Mouse (Mus musculus): ENCODE results near the gene Cd200. TPM values are rescaled to one million over a fixed set of nuclear protein-coding genes. Genes with fewer than 3 reads are reported as not detected.
"Not testable (repeated sequence)": the region's sequence is repeated elsewhere in the genome, so short reads cannot be mapped to it uniquely, and the experiment has no call there.

Gene Cd200
- total RNA-seq (2021) = 100 to 1,000 TPM; 104 to 109 TPM
- long read RNA-seq, experiment 1, transcript Cd200-202 (6 exons, 2,347 nt) = major isoform, 112 of 147 reads
- long read RNA-seq, experiment 1, partial matches to known transcripts = 23 of 147 reads
- long read RNA-seq, experiment 1, other reads (novel, unspliced or antisense) = 11 of 147 reads
- long read RNA-seq, experiment 2, transcript Cd200-202 (6 exons, 2,347 nt) = major isoform, 84 of 108 reads
- long read RNA-seq, experiment 2, partial matches to known transcripts = 16 of 108 reads
- long read RNA-seq, experiment 2, other reads (novel, unspliced or antisense) = 8 of 108 reads

DNA sequence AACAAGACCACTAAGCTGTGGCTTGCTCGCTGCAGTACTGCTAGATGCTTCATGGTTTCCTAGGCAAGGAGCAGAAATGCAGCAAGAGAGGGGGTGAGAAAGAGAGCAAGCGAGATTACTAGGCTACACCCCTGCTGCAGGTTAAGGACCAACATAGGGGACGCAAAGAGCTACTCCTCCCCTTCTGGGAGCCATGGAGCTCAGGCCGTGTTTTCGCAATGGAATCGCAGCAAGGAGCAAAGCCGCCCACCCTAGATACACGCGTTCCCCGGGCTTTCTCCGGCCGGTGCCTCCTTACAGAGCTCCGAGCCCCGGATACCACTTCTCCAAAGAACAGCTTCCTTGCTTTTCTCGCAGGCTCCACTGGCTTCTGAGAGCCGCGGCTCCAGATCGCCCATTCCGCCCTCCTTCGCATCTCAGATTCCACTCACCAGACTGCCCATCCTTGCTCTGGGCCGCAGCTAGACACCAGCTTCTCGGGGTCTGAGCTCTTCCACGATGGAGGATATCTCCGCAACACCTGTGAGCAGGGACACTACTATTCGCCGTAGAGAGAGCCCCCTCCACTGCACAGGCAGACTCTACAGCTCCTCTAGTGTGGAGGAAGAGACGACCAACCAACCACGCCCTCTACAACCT, at the start of gene Cd200:
Gene Cd200, minus strand, starts transcription at position 629 of the 639 bp plus-strand sequence.
- DNase-seq (ENCODE audit: low spot score in 2 of 2) = peak; percentile 58 to 62

DNA sequence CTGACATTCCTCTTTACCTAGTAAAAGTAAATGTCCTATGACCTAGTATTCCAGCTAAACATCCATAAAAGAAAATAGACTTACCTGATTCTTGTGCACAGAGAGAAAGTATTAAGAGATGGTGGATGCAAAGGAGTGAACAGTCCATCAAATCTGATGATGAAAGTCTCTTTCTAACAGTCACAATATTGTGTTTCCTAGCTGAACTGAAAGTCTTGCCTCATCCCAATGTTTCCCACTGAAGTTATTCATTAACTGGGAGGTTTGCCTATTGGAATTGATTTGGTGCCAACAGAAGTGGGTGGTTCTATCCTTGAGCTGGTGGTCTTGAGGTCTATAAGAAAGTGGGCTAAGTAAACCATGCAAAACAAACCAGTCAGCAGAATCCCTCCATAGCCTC, 45.9 kb upstream of the Cd200 start:
- no peak for DNase-seq (ENCODE audit: low spot score in 2 of 2)

DNA sequence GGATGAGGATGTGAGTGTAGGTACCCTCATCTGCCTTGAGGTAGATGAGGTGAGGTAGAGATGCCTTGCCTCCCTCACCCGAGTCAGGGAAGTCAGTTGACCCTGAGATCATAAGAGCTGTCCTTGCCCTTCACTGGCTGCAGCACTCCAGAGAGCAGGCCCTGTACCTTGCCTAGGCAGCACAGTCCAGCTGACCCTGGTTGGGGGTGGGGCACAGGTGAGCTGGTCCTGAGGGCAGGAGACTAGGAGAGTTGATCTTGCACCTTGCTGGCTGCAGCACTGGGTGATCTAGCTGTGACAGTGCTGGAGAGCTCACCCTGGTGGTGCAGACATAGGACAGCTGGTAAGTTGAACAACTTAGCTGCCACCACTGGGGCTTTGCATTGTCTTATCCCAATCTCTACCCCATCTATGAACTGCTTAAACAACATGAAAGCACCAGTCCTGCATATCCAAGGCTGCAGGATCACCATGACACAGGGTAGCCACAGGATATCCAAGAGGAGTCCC, 28.4 kb upstream of the Cd200 start:
- no peak for DNase-seq (ENCODE audit: low spot score in 2 of 2)

DNA sequence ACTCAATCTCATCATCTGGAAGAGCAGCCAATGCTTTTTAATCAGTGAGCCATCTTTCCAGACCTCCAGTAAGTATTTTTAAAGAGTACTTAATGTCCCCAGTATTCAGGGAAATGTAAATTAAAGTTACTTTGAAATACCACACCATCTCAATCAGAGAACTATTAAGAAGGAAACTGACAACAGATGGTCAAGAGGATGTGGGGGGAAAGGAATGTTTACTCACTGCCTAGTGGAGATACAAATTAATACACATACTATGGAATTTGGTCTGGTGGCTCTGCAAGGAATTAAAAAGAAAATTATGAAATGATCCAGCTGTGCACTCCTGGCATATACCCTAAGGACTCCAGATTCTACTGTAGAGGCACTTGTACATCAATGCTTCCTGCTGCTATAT, 26.7 kb upstream of the Cd200 start:
- DNase-seq (ENCODE audit: low spot score in 2 of 2) = no peak

DNA sequence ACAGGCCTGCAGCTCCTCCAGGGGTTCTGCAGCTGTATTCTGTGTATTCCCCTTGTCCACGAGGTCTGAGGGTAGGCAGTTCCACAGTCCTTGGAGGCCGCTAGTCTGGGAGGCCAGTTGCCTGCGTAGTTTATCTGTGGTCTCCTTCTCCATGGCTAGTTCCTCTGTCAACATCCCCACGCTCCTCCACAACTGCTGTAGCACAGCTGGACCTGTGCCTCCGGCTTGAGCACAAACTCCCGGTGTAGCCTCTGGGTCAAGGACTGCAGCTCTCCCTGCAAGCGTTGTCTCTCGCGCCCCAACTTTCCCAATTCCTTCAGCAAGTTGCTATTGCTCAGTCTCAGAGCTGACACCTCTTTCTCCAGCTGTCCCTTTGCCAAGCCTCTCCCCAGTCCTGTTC, 18.8 kb upstream of the Cd200 start:
- DNase-seq (ENCODE audit: low spot score in 2 of 2) = no peak

DNA sequence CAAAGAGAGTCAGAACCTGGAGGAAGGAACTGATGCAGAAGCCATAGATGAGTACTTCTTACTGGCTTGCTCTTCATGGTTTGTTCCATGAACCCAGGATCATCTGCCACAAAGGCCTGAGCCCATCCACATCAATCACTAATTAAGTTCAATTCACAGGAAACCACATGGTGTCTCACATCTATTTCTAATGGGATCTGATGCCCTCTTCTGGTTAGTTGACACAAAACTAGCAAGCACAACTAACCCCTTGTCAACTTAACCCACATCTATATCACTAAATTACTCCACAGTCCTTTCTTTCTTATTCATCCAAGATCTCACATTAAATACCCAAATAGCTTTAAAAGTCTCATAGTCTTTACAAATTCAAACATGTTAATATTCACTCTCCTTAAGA, 4.6 kb upstream of the Cd200 start:
- no peak for DNase-seq (ENCODE audit: low spot score in 2 of 2)

DNA sequence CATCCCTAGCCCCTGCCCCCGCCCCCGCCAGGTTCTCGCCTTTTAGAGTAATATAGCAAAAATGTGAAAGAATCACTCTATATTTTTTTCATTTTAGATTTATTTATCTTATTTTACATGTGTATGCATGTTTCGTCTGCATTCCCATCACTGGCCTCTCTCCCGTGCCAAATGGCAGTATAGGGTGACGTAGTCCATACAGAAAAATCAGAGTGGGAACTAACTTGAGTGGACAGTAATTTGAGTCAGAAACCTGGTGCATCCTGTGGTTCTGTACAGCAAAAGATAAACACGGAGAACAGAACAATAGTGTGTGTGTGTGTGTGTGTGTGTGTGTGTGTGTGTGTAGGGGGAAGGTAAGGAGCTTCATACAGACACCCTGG, 202 bp upstream of the Cd200 start:
- DNase-seq (ENCODE audit: low spot score in 2 of 2) = not testable (repeated sequence)

DNA sequence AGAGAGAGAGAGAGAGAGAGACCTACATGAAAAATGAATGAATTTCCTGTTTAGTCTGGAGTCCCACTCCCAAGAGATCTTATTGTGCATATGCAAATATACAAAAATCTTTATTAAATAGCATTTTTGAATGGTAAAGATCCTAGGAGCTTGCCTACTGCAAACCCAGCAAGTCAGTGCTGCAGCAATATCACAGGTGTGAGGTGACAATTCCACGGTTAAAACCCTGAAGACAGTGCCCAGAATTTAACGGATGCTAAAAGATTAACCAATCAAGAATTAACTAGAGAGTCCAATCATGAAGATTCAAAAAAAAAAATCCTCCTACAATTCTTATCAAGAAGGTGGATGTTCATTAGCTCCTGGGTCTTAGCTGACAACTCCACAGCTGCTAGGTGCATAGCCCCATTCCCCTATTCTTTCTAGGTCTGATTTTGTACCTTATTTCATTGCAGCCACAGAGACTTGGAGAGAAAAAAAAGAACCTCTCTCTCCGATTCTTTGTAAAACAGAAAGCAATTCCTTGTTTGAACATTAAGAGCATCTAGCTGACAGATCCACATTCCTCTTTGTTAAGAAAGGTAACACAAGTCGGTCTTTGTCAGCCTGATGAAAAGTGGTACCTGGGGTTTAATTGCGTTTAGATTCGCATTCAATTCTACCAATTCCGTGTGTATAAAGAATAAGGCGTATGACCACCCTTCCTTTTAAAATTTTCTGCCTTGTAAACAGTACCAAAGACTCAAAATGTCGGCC, 1.0 kb downstream of the Cd200 start:
- DNase-seq (ENCODE audit: low spot score in 2 of 2) = no peak

DNA sequence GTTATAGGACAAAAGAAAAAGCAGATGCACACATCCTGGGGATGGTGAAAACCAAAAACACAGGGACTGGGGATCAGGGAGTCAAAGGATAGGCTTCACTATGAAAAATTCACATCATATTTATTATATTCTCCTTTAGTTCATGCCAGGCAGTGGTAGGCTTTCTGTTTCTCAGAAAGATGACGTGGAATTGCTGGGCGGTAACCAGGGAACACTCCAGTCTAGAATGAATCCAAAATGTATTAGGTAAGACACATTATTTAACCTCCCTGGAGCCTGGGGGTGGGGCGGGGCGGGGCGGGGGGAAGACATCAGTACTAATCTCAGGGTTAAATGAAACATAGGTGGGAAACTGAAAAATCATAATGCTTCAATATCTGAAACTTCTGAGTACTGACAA, 1.8 kb downstream of the Cd200 start:
- DNase-seq (ENCODE audit: low spot score in 2 of 2) = no peak

DNA sequence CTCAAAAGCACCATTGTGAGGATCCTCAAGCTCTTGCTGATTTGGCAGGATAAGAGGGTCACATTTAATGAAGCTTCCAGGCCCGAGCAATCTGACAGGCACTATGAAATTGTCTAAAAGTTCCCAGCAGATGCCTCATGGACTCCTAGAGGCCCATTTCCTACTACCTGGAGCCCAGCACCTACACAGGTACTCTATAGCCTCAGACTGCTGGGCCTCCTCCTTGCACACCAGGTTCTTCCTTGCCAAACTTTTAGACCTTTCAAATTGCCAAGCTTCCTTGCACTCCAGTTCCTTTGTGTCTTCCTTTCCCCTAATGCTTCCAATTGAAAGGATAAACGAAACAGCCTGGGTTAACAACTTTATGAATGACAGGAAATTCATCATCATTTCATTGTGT, 5.9 kb downstream of the Cd200 start:
- no peak for DNase-seq (ENCODE audit: low spot score in 2 of 2)

DNA sequence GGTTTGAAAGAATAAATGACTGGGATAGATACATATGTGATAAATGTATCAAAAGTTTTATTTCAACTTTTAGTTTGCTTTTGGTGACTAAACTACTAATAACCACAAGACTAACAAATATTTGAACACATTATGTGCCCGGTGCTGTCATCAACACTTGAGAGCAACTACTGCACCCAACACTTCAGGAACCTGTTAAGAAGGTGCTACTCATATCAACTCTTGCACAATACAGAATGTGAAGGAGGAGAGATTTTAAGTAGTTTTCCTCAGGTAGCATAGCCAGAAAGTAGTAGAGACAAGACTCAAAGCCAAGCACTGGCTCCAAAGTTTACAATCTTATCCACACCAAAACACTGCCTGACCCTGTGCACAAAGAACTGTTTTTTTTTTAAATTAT, 6.8 kb downstream of the Cd200 start:
- DNase-seq (ENCODE audit: low spot score in 2 of 2) = no peak

DNA sequence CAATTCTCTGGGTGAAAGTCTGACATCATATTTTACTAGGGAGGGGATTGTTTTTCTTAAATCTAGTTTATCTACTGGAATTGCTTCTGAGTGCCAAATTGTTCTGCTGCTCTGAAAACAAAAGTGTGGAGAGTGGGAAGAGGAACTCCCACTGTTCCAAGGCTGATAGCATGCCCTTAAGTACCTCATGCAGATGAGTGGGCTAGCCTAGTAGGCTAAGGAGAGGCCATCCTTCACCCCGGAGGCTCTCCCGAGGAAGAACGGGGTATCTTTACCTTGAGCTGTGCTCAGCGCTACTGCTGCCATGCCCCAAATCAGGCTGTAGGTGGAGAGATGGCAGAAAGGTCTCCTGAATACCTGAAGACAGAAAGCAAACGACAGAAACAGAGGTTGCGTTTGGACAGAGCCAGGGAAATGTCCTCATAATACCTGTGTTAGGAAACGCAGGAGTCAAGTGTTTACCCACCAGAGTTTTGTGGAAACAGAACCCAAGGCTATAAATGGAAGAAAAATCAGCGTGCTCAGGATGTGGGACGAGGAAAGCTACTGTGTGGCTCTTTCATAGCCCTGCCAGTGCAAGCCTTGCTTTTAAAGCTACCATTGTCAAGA, 8.8 kb downstream of the Cd200 start:
- DNase-seq (ENCODE audit: low spot score in 2 of 2) = no peak

DNA sequence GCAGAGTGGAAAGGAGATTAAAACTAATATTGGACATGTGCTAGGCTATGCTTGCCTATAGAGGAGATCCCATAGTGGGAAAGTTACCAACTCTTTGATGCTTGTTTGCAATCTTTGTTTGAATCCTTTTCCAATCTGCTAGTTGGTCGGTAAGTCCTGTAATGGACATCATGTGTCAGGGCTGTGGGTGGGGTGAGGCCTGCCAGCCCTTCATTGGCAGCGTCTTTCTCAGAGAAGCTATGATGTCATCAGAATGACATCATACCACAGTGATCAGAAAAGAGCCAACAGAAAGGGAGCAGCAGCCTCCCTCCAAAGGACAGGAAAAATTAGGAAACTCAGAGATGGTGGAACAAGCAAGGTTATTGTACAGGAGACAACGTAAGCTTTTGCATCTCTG, 9.4 kb downstream of the Cd200 start:
- DNase-seq (ENCODE audit: low spot score in 2 of 2) = no peak

DNA sequence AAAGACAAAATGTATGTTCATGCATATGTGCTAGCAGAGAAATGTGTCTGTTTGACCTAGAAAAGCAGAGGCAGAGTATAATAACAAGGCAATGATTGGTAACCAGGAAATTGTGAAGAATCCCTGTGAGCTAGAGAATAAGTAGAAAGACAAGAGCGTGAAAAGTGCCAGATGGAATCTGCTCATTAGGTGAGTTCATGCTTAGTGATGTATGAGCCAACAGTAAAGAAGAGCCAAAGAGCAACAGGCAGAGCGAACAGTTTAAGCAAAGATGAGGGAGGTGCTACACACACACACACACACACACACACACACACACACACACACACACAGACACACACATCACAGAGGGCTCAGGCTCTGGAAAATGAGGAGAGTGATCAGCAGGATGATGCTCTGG, 11.4 kb downstream of the Cd200 start:
- no peak for DNase-seq (ENCODE audit: low spot score in 2 of 2)

DNA sequence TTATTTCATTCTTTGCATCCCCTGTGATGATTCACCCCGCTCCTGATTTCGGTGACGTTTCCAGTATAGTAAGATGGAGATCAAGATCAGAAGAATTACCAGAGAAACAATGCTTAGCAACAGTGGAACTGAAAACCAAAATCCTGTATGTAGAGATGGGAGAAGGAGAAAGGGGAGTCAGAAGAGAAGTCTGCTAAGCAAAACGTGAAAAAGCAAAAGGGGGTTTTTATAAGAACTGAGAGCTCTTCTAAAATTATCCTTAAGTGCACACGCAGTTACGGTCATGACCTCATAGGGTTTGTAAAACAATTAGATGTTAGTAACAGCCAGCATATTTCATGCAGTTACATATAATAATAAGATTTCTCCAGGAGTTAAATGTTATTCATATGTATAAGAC, 16.6 kb downstream of the Cd200 start:
- DNase-seq (ENCODE audit: low spot score in 2 of 2) = no peak

DNA sequence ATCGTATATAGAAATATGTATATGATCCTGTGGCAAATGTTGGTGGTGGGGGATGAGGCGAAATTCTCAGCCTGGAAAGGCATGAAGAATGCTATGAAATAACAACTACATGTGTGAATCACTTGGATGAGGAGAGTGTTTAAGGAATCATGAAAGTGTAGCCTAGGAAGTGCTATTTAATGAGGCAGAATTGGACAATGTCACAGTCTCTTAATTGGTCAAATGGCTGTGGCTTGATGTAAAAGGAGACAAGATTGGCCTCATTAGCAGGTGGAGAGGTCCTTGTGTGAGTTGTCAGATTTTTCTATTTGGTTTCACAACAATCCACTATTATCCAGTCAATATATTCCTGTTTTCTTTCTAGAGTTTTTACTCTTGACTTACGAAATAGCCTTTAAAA, 17.2 kb downstream of the Cd200 start:
- DNase-seq (ENCODE audit: low spot score in 2 of 2) = no peak

DNA sequence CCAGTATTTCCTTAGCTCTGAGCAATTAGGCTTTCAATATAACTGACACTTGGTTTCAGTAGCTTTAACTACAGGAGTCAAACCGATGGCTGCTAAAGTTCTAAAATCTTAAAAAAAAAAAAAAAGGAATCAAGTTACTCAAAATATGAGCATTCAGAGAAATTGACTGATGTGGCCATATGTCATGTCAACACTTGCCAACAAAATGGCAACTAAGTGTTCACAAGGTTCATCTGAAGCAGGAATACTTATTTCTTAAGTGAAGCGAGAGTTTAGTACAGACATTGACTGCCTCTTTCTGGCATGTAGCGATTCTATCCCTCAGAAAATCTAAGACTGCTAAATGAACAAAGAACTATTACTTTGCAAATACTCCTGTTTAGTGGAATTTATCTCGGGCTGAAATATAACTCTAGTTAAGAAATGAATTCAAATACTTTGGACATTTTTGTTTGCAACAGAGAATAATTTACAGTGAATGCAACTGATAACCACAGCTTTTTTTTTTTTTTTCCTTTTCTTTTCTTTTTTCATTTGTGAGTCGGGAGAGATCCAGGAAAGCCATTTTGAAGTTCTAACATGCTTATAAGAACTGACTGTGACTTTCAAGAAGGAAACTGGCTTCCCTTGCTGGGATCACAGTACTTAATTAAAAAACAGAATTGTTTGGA, 18.4 kb downstream of the Cd200 start:
- no peak for DNase-seq (ENCODE audit: low spot score in 2 of 2)

DNA sequence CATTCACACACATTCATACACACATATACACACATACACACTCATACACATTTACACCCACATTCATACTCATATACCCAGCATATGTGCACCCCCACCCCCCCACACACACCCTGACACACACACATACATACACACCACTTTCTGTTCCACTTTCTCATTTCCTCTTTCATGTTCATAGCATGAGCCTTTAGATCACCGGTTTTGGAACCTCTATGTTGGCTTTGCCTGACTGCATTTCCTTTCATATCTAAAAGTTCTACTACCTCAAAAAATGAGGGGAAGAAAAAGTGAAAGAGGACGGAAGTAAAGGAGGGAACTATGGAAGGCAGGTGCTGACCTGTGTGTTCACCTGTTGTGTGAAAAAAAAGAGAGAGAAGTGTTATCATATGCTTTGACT, 19.0 kb downstream of the Cd200 start:
- no peak for DNase-seq (ENCODE audit: low spot score in 2 of 2)

DNA sequence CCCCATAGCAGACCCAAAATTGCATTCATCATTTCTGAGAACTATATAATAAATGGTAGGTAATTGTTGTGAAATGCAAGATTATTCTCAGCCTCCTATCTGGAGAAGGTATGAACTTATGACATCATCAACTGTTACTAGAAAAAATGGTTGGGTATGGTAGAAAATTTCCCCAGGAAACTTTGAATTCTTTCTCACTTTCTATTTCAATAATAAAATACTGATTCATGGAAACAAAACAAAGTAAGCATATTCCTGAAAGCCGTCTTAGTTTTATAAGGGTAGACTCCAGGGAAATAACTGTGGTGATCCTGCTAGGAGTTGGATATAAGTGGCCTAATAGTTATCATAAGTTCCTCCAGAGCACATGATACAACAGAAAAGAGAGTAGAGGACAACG, 19.8 kb downstream of the Cd200 start:
- DNase-seq (ENCODE audit: low spot score in 2 of 2) = no peak

DNA sequence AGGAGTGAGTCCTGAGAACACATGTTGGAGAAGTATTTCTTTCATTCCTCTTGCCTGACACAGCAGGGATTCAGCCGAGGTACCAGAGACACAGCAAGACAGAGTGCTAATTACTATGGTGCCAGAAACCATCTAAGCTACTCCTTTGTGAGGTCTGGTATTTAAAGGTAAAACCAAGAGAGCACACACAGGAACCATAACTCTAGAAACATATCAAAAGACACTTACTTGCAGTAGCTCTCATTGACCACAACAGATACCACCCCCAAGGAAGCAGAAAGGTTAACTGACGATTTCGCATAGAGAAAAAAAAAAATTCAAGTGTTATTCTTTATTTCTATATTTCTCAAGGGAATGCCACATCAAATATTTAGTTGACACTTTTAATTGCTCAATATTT, 27.0 kb downstream of the Cd200 start:
- no peak for DNase-seq (ENCODE audit: low spot score in 2 of 2)

DNA sequence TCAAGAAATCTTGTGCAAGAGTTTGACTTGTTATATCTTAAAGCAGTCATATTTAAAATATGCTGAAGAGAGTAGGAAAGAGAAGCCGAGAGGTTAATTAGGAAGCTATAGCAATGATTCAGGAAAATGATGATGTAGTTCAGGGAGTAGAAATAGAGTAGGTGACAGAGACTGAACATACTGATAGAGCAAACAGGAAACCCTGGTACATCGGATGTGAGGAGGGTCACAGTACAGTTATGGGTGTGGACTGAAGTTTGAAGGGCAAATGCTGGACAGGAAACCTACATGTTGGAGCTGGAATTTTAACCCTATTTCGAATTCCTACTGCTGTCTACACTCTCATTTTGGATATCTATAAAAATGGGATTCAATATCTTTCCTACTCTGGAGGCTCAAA, 29.9 kb downstream of the Cd200 start:
- DNase-seq (ENCODE audit: low spot score in 2 of 2) = no peak
